Mouse (Mus musculus) liver, embryonic 14.5 days (tissue): Measurements from ENCODE around the gene Vegfc.

Experiments
- CTCF ChIP-seq: IDR thresholded peaks from 2 replicates; pipeline ENCODE4 v1.5.1; 2016; ENCODE audit warnings: antibody characterized with exemption, low read depth, control low read depth
- EP300 ChIP-seq: IDR thresholded peaks from 2 replicates; pipeline ENCODE4 v1.6.1; 2016; ENCODE audit warnings: antibody characterized with exemption, low read depth

- no peak for TF ChIP-seq CTCF
- TF ChIP-seq EP300, result no peak
Measured at GRCm38 (mm10) chr8:54185336-54185735, 107.9 kb downstream of the Vegfc start.
